Mouse (Mus musculus) forebrain, embryonic 14.5 days (tissue): ENCODE results near the gene Prokr1. TPM values are rescaled to one million over a fixed set of nuclear protein-coding genes. Genes with fewer than 3 reads are reported as not detected.
"Not testable (repeated sequence)": the region's sequence is repeated elsewhere in the genome, so short reads cannot be mapped to it uniquely, and the experiment has no call there.

ENCODE experiments used
- ATAC-seq: fragments of 200-750 bp; cut with Nextera tagmentation; 2 replicates; pipeline ENCODE4 v1.8.0; 2017; ENCODE audit warnings: mild to moderate bottlenecking, moderate library complexity
- DNase-seq: peaks from one replicate; pipeline ENCODE4 v3.0.0-alpha.2; 2015; ENCODE audit warnings: low spot score
- H3K27ac ChIP-seq: fragments of 300-500 bp; sonication (generic); 2 replicates; pipeline ENCODE4 v1.5.1; 2014; ENCODE audit warnings: low read depth, mild to moderate bottlenecking, control low read depth, low read length, moderate library complexity
- H3K27me3 ChIP-seq: fragments of 300-500 bp; sonication (generic); replicated peaks from 2 replicates; pipeline ENCODE4 v1.6.1; 2014; ENCODE audit warnings: low read length, control low read depth, mixed read lengths; ENCODE audit not compliant: control insufficient read depth, insufficient read depth
- H3K36me3 ChIP-seq: fragments of 300-500 bp; sonication (generic); 2 replicates; pipeline ENCODE4 v1.6.1; 2014; ENCODE audit warnings: low read length, control low read depth; ENCODE audit not compliant: control insufficient read depth, insufficient read depth
- H3K4me1 ChIP-seq: fragments of 300-500 bp; sonication (generic); 2 replicates; pipeline ENCODE4 v1.6.1; 2014; ENCODE audit warnings: antibody characterized with exemption, low read length, control low read depth; ENCODE audit not compliant: control insufficient read depth, insufficient read depth
- H3K4me2 ChIP-seq: fragments of 300-500 bp; sonication (generic); 2 replicates; pipeline ENCODE4 v1.6.1; 2014; ENCODE audit warnings: mild to moderate bottlenecking, control low read depth, low read length
- H3K4me3 ChIP-seq: fragments of 300-500 bp; sonication (generic); 2 replicates; pipeline ENCODE4 v1.5.1; 2014; ENCODE audit warnings: low read depth, low read length, control low read depth
- H3K9ac ChIP-seq: fragments of 300-500 bp; sonication (generic); 2 replicates; pipeline ENCODE4 v1.6.1; 2014; ENCODE audit warnings: mild to moderate bottlenecking, low read length, control low read depth, moderate library complexity
- H3K9me3 ChIP-seq: fragments of 300-500 bp; sonication (generic); replicated peaks from 2 replicates; pipeline ENCODE4 v1.6.1; 2016; ENCODE audit warnings: low read length, control low read depth, mixed read lengths; ENCODE audit not compliant: control insufficient read depth
- WGBS: fragments of 180-500 bp; shearing (Covaris S2); extraction: QIAGEN DNeasy Blood & Tissue Kit; methylation state at CpG from one replicate; pipeline ENCODE4 v1.1.7; 2014; 5-methylcytosine and 5-hydroxymethylcytosine counted together
- polyA plus RNA-seq: library from polyadenylated mRNA; unstranded; fragments of >200 nt; fragmentation: Nextera tagmentation; extraction: Ambion mirVana; gene quantifications from 2 replicates; pipeline ENCODE4 v1.2.1, GENCODE M21; 2014

The Prokr1 gene
- polyA plus RNA-seq, 1 experiment from 2014 or later, result 3.1 TPM

DNA sequence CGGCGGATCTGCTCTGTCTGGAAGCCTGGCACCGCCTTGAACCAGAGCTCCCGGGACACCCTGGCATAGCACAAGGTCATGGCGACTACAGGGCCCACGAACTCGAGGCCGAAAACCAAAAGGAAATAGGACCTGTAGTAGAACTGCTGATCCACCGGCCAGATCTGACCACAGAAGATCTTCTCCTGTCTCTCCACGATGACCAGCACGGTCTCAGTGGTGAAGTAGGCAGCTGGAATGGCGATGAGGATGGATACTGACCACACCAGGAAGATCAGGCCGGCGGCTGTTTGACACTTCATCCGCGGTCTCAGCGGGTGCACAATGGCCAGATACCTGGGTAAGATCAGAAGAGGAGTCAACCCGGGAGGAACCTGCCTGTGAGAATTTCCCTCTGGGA lies 9.0 kb downstream of the Prokr1 start:
- no peak overlapping the region for H3K4me3 ChIP-seq
- no peaks in the 10 kb centered on the region for H3K4me1 ChIP-seq
- no peak overlapping the region for H3K9ac ChIP-seq
- H3K36me3 ChIP-seq, result 0 out of 2 replicates have a peak, but pooled peaks cover 5% of the 10 kb centered on the region
- H3K4me2 ChIP-seq, result no peak overlapping the region
- H3K27me3 ChIP-seq, result no peaks in the 10 kb centered on the region
- H3K27ac ChIP-seq, result no peak overlapping the region
- ATAC-seq (no peak), DNase-seq (no peak)
- H3K9me3 ChIP-seq, result no peaks in the 10 kb centered on the region
- 92% methylated on average over 18 of the region's 18 CpGs for WGBS

DNA sequence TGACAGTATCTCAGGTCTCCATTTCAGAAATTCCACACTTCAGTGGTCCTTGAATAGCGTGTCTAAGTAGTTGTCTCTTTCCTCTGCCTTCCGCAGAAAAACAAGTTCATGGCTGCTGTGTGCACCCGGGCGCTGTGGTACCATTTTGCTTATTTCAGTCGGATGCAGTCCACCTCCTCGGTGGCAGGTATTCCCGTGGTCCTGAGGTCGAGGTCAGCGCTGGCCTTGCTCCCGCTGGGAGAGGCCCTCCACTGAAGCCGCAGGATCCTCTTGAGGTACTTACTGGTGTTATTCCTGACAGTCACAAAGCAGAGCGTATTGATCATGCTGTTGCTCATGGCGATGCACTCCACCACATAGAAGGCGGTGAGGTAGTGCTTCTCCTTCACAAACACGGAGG lies 9.5 kb downstream of the Prokr1 start:
- Histone ChIP-seq H3K4me3 (no peak overlapping the region), H3K27me3 (no peaks in the 10 kb centered on the region)
- WGBS, result 90% methylated on average over 15 of the region's 15 CpGs

GRCm38 (mm10) chr6:87578247-87578646 lies 12.3 kb downstream of the Prokr1 start:
- H3K27me3 ChIP-seq, result no peaks in the 10 kb centered on the region
- 51% methylated on average over 9 of the region's 9 CpGs for WGBS
- H3K9ac ChIP-seq, result no peak overlapping the region
- no peaks in the 10 kb centered on the region for H3K4me1 ChIP-seq
- H3K4me3 ChIP-seq, result no peak overlapping the region
- no peak overlapping the region for H3K4me2 ChIP-seq
- no peaks in the 10 kb centered on the region for H3K9me3 ChIP-seq
- ATAC-seq, result no peak
- H3K36me3 ChIP-seq, result 0 out of 2 replicates have a peak, but pooled peaks cover 5% of the 10 kb centered on the region
- no peak overlapping the region for H3K27ac ChIP-seq
- peak; percentile 33 for DNase-seq

More for the DNA sequence above, 9.5 kb downstream of the Prokr1 start:
- H3K9ac ChIP-seq, result no peak overlapping the region
- H3K4me2 ChIP-seq, result no peak overlapping the region
- 0 out of 2 replicates have a peak, but pooled peaks cover 5% of the 10 kb centered on the region for H3K36me3 ChIP-seq
- H3K27ac ChIP-seq, result no peak overlapping the region
- no peak for ATAC-seq
- H3K9me3 ChIP-seq, result no peaks in the 10 kb centered on the region
- DNase-seq, result no peak
- no peaks in the 10 kb centered on the region for H3K4me1 ChIP-seq

DNA sequence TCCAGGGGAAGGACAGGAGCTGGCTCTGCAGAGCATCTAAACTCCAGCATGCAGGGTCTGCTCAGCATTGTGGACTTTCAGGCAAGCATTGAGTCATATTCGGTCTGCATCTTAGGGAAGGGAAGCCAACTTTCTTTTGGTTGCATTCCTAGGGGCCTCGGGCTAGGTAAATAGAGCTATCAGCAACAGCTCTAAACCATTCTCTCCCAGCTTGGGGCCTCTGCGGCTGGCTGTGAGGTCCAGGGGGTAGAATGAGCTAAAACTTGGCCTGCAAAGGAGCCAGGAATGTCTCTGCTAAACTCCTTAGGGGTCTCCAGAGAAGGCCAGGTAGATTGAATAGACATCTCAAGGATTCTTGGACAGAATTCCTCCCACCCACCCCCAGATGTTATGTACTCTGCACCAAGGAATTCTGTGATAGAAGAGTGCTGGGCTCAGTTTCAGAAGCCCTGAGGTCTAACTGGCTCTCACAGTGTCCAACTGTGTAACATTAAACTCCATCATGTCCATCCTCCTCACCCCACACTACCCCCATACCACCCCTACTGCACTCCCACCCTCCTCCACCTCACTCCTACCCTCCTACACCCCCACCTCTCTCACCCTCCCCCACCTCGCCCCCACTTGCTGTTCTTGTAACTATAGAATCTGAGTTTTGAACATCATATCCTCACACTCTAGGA lies 13.8 kb downstream of the Prokr1 start:
- H3K4me2 ChIP-seq, result no peak overlapping the region
- no peaks in the 10 kb centered on the region for H3K4me1 ChIP-seq
- no peaks in the 10 kb centered on the region for H3K9me3 ChIP-seq
- H3K9ac ChIP-seq, result no peak overlapping the region
- H3K27ac ChIP-seq, result no peak overlapping the region
- no peak overlapping the region for H3K4me3 ChIP-seq
- H3K36me3 ChIP-seq, result 0 out of 2 replicates have a peak, but pooled peaks cover 5% of the 10 kb centered on the region
- DNase-seq, result no peak
- no peaks in the 10 kb centered on the region for H3K27me3 ChIP-seq
- ATAC-seq, result no peak
- 45% methylated on average over 4 of the region's 4 CpGs for WGBS

- H3K4me1 ChIP-seq, DNase-seq, H3K27ac ChIP-seq, H3K4me2 ChIP-seq, H3K9ac ChIP-seq, H3K36me3 ChIP-seq, H3K27me3 ChIP-seq, ATAC-seq, H3K4me3 ChIP-seq, H3K9me3 ChIP-seq: not testable (repeated sequence)
Observed at GRCm38 (mm10) chr6:87571863-87572262, 18.7 kb downstream of the Prokr1 start.

- H3K27me3 ChIP-seq, result no peaks in the 10 kb centered on the region
- no peaks in the 10 kb centered on the region for H3K9me3 ChIP-seq
- WGBS, result 60% methylated on average over 9 of the region's 9 CpGs
- H3K9ac ChIP-seq, result no peak overlapping the region
- no peak overlapping the region for H3K27ac ChIP-seq
- no peak overlapping the region for H3K4me3 ChIP-seq
- ATAC-seq (no peak), DNase-seq (no peak)
- no peaks in the 10 kb centered on the region for H3K4me1 ChIP-seq
- H3K4me2 ChIP-seq, result no peak overlapping the region
- no peaks in the 10 kb centered on the region for H3K36me3 ChIP-seq
Observed at GRCm38 (mm10) chr6:87567686-87568593, 22.6 kb downstream of the Prokr1 start.

- no peak overlapping the region for H3K4me2 ChIP-seq
- no peaks in the 10 kb centered on the region for H3K4me1 ChIP-seq
- ATAC-seq (no peak), DNase-seq (no peak)
- H3K27me3 ChIP-seq, result no peaks in the 10 kb centered on the region
- WGBS, result 71% methylated on average over 5 of the region's 5 CpGs
- no peaks in the 10 kb centered on the region for H3K9me3 ChIP-seq
- no peak overlapping the region for H3K27ac ChIP-seq
- H3K36me3 ChIP-seq, result no peaks in the 10 kb centered on the region
- H3K9ac ChIP-seq, result no peak overlapping the region
- H3K4me3 ChIP-seq, result no peak overlapping the region
Observed at GRCm38 (mm10) chr6:87565166-87565565, 25.4 kb downstream of the Prokr1 start.

GRCm38 (mm10) chr6:87564356-87564755 lies 26.2 kb downstream of the Prokr1 start:
- Histone ChIP-seq H3K4me1 (no peaks in the 10 kb centered on the region), H3K9ac (no peak overlapping the region), H3K27ac (no peak overlapping the region), H3K27me3 (no peaks in the 10 kb centered on the region), H3K4me2 (no peak overlapping the region), H3K4me3 (no peak overlapping the region), H3K9me3 (no peaks in the 10 kb centered on the region), H3K36me3 (no peaks in the 10 kb centered on the region)
- no peak for DNase-seq
- 90% methylated on average over 4 of the region's 4 CpGs for WGBS
- no peak for ATAC-seq

- Histone ChIP-seq H3K9me3 (no peaks in the 10 kb centered on the region), H3K4me2 (no peak overlapping the region), H3K9ac (no peak overlapping the region), H3K27me3 (no peaks in the 10 kb centered on the region), H3K4me1 (no peaks in the 10 kb centered on the region), H3K4me3 (no peak overlapping the region), H3K27ac (no peak overlapping the region), H3K36me3 (no peaks in the 10 kb centered on the region)
- 90% methylated on average over 3 of the region's 3 CpGs for WGBS
- no peak for ATAC-seq
- no peak for DNase-seq
Observed at GRCm38 (mm10) chr6:87553724-87554123, 36.8 kb downstream of the Prokr1 start.
